Mouse (Mus musculus) splenic B cell, adult 2 months (primary cell): ENCODE data around the gene Unc45a.

ENCODE experiments used
- DNase-seq: peaks from one replicate; pipeline ENCODE4 v3.0.0-alpha.2; 2011; ENCODE audit warnings: low read depth, low spot score
- H3K27me3 ChIP-seq: 2 replicates; pipeline ENCODE4 v1.6.1; 2012; ENCODE audit warnings: mild to moderate bottlenecking, low read length, moderate library complexity, mixed read lengths; ENCODE audit not compliant: control insufficient read depth, poor library complexity, insufficient read depth, severe bottlenecking
- H3K36me3 ChIP-seq: 2 replicates; pipeline ENCODE4 v1.6.1; 2012; ENCODE audit warnings: mild to moderate bottlenecking, low read length, moderate library complexity, mixed read lengths; ENCODE audit not compliant: control insufficient read depth, poor library complexity, insufficient read depth, severe bottlenecking

The Unc45a gene

GRCm38 (mm10) chr7:80372166-80372565, 31.4 kb upstream of the Unc45a start:
- Histone ChIP-seq H3K36me3 (no peaks in the 10 kb centered on the region; the same call in 1 of the 2 replicates), H3K27me3 (no peaks in the 10 kb centered on the region)
- DNase-seq: no peak

- Histone ChIP-seq H3K36me3 (no peaks in the 10 kb centered on the region; the same call in 1 of the 2 replicates), H3K27me3 (no peaks in the 10 kb centered on the region)
- DNase-seq: peak; percentile 82
Measured at GRCm38 (mm10) chr7:80371041-80371751, 30.4 kb upstream of the Unc45a start, which contains the start of gene Man2a2. TSS of gene Man2a2 (minus strand) at chr7:80371375.

- Histone ChIP-seq H3K27me3 (no peaks in the 10 kb centered on the region), H3K36me3 (no peaks in the 10 kb centered on the region; the same call in 1 of the 2 replicates)
- DNase-seq: peak; percentile 87
Measured at GRCm38 (mm10) chr7:80370649-80371040, 29.8 kb upstream of the Unc45a start.

- H3K27me3 ChIP-seq: no peaks in the 10 kb centered on the region
- peak; percentile 35 for DNase-seq
- no peaks in the 10 kb centered on the region; the same call in 1 of the 2 replicates for H3K36me3 ChIP-seq
Measured at GRCm38 (mm10) chr7:80369967-80370431, 29.2 kb upstream of the Unc45a start.

GRCm38 (mm10) chr7:80369461-80369860, 28.7 kb upstream of the Unc45a start:
- no peak for DNase-seq
- no peaks in the 10 kb centered on the region; the same call in 1 of the 2 replicates for H3K36me3 ChIP-seq
- no peaks in the 10 kb centered on the region for H3K27me3 ChIP-seq

GRCm38 (mm10) chr7:80368635-80369421, 28.0 kb upstream of the Unc45a start:
- Histone ChIP-seq H3K36me3 (no peaks in the 10 kb centered on the region; the same call in 1 of the 2 replicates), H3K27me3 (no peaks in the 10 kb centered on the region)
- peak; percentile 88 for DNase-seq

GRCm38 (mm10) chr7:80368009-80368408, 27.2 kb upstream of the Unc45a start:
- Histone ChIP-seq H3K27me3 (no peaks in the 10 kb centered on the region), H3K36me3 (peaks cover under 1% of the 10 kb centered on the region; the same call in 1 of the 2 replicates)
- DNase-seq: no peak

GRCm38 (mm10) chr7:80367232-80367631, 26.4 kb upstream of the Unc45a start:
- Histone ChIP-seq H3K27me3 (no peaks in the 10 kb centered on the region), H3K36me3 (peaks cover 2% of the 10 kb centered on the region; the same call in 1 of the 2 replicates)
- DNase-seq: no peak

- Histone ChIP-seq H3K27me3 (no peaks in the 10 kb centered on the region), H3K36me3 (peaks cover 4% of the 10 kb centered on the region)
- DNase-seq: no peak
Measured at GRCm38 (mm10) chr7:80365759-80366158, 25.0 kb upstream of the Unc45a start.

GRCm38 (mm10) chr7:80360435-80360834, 19.6 kb upstream of the Unc45a start:
- peaks cover 7% of the 10 kb centered on the region for H3K36me3 ChIP-seq
- no peak for DNase-seq
- H3K27me3 ChIP-seq: no peaks in the 10 kb centered on the region

GRCm38 (mm10) chr7:80358039-80358438, 17.2 kb upstream of the Unc45a start:
- no peak for DNase-seq
- H3K27me3 ChIP-seq: no peaks in the 10 kb centered on the region
- H3K36me3 ChIP-seq: peaks cover 7% of the 10 kb centered on the region

- H3K36me3 ChIP-seq: peaks cover 7% of the 10 kb centered on the region
- DNase-seq: no peak
- H3K27me3 ChIP-seq: no peaks in the 10 kb centered on the region
Measured at GRCm38 (mm10) chr7:80357156-80357555, 16.4 kb upstream of the Unc45a start.

- H3K36me3 ChIP-seq: peaks cover 5% of the 10 kb centered on the region
- DNase-seq: no peak
Measured at GRCm38 (mm10) chr7:80356351-80356750, 15.5 kb upstream of the Unc45a start.

GRCm38 (mm10) chr7:80352920-80353319, 12.1 kb upstream of the Unc45a start:
- H3K36me3 ChIP-seq: peaks cover 5% of the 10 kb centered on the region
- no peak for DNase-seq
- no peaks in the 10 kb centered on the region for H3K27me3 ChIP-seq

More at GRCm38 (mm10) chr7:80356351-80356750, 15.5 kb upstream of the Unc45a start:
- no peaks in the 10 kb centered on the region for H3K27me3 ChIP-seq

GRCm38 (mm10) chr7:80350808-80351207, 10.0 kb upstream of the Unc45a start:
- Histone ChIP-seq H3K36me3 (peaks cover 5% of the 10 kb centered on the region), H3K27me3 (no peaks in the 10 kb centered on the region)
- DNase-seq: no peak
